Mouse (Mus musculus) cerebellum, postnatal 36 days (tissue): ENCODE data around the gene Coro1b.
A peak's percentile ranks its signal among the peaks of the same experiment; 100 is the strongest.

Experiments used
- DNase-seq, 2 experiments: peaks; one replicate each; pipeline ENCODE4 v3.0.0; 2021 to 2022; ENCODE audit warnings: mixed read lengths in 2 of 2

The Coro1b gene

DNA sequence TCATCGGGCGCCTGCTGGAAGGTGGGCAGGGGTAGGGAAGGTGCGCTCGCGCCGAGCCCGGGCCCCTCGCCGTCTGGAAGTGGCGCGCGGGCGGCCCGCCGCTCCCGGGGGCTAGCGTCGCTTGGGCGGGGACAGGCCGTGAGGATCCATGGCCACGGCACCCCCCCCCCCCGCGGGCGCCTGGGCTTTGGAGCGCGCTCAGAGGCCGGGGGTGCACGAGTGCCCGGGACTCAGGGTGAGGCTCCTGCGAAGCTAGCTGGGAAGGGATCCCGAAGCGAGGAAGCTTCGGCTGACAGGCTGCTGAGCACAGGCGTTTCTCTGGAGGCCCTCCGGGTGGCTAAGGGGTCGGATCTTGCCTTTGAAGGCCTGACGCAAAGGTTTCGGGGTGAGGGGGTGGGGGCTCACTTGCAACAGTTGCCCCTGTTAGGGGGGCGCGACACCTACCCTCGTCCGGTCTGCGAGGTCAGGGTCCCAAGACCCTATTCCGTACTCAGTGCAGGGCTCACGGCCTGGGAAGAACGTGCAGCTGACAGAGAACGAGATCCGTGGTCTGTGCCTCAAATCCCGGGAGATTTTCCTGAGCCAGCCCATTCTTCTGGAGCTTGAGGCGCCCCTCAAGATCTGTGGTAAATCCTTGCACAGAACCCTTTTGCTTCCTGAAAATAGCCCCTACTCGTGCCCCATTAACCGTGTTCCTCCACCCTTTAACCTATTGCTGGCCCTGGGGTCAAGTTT is 44.0 kb downstream of the Coro1b start:
- no peak for DNase-seq

DNA sequence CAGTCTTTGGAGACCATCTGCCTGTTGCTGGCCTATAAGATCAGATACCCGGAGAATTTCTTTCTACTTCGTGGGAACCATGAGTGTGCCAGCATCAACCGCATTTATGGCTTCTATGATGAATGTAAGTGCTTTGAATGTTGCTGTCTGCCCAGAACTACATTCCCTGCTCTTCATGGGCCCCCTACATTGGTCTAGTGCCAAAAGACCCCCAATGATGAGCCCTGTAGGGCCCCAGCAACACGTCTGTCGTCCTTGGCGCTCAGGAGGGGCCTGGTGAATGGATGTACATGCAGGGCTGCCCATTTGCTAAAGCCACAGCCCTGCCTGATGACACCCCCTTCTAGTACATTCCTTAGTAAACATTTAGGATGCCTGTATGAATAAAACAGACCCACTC is 44.7 kb downstream of the Coro1b start:
- no peak for DNase-seq

DNA sequence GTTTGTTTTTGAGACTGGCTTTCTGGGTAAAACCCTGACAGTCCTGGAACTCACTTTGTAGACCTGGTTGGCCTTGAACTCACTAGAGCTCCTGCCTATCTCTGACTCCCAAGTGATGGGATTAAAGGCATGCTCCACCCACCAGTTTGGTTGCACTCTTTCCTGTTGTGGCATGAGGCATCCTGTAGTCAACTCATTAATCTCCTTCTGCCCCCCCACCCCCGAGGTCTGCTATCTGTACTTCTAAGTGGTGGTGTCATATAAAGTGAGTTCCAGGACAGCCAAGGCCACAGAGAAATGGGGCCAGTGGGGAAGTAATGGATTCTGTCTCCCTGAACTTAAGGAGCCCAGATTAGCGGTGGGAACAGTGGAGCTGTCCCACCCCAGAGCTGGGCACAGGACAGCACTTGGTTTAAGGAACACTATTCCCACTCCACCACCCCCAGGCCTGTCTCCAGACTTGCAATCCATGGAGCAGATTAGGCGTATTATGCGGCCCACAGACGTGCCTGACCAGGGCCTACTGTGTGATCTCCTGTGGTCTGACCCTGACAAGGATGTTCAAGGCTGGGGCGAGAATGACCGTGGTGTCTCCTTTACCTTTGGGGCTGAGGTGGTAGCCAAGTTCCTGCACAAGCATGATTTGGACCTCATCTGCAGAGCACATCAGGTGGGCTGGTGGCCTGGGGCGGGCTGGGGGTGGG is 45.8 kb downstream of the Coro1b start:
- no peak for DNase-seq

DNA sequence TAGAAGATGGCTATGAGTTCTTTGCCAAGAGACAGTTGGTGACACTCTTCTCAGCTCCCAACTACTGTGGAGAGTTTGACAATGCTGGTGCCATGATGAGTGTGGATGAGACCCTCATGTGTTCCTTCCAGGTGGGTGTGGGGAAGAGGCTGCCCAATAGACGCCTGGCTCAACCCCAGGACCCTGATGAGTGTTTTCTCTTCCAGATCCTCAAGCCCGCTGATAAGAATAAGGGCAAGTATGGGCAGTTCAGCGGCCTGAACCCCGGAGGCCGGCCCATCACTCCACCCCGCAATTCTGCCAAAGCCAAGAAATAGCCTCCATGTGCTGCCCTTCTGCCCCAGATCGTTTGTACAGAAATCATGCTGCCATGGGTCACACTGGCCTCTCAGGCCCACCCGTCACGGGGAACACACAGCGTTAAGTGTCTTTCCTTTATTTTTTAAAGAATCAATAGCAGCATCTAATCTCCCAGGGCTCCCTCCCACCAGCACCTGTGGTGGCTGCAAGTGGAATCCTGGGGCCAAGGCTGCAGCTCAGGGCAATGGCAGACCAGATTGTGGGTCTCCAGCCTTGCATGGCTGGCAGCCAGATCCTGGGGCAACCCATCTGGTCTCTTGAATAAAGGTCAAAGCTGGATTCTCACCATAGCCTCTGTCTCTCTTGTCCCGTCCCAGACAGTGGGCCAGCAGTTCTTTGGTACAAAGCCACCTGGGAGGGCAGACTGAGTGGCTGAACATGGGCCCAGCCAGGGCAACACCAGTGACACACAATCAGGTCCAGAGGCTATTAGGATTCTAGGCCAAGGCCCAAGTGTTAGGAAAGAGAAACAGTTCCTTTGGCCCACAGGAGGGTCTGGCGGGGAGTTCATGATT is 46.6 kb downstream of the Coro1b start:
- DNase-seq: peak; percentile 88

DNA sequence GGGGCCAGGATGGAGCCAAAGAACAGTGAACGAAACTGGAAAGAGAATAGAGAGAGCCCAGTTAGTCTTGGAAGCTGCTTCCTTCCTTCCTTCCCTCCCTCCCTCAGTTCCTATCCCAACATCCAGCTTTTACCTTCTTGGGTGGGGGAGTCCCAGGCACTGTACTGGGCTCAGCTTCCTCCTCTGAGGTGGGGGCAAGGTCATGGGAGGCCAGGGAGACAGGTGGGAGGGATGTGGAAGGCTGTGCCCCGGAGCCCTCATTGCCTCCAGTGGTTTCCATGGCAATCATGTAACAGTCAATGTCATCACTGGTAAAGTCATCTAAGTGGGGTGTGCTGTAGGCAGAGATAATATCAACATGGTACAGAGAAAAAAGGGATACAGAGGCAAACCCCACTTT is 47.6 kb downstream of the Coro1b start:
- no peak for DNase-seq

DNA sequence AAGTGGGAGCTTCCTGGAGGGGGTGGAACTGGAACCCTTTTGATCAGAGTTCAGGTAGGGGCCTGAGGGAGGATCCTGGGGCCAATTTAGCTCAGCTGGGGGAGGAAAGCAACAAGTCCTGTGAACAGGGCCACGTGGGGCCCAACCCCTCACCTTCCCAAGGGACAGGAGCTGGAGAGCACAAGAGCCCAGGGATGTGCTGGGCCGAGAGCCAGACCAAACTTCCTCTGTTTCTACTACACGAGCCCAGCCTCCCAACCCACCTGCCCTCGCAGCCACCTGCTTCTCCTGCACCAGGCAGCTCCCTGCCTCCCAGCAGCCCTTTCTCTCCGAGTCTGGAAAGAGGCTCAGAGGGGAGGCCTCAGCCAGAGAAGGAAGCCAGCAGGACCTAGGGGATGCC is 48.1 kb downstream of the Coro1b start:
- no peak for DNase-seq

DNA sequence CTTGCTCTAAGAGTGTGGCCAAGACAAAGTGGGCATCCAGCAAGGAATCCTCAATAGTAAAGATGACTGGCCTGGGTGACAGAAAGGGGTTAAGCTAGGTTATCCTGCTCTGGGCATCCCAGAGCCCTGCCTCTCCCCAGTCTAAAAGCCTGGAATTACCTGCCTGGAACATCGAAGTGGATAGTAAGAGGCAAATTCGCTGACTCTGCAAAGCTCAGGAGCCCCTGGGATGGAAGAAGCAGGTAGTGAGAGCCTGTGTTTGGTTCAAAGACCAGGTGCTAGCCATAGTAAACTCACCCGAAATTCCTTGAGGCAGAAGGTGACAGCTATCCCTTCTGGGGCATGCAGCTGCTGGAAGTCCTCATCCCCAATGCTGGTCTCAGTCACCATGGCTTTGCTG is 48.8 kb downstream of the Coro1b start:
- DNase-seq: no peak

DNA sequence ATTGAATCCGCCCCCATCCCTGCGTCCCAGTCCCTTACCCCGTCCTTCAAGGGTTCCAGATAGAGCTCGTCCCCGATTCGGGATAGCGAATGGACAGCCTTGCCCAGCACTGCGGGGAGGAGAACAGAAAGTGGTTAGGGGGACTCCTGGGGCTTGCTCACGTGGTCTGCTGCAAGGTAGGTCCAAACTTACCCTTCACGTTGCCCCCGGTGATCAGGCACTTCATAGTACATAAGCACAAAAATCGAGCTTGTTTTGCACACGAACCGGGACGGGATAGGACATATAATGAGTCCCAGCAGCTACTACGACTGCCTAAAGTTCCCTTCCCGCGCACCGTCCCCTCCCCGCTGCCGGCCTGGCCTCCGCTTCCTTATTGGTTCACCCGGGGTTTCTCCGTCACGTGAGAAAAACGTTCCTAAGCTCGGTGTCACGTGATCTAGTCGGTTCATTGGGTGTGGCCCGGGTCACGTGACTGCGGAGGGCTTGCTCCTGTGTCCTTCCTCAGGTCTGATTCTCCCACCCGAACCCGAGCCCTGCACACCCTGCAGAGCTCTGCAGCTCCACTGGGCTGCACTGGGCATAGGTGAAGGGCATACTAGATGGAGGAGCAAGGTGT is 53.0 kb downstream of the Coro1b start, which contains the start of gene Rad9a:
Rad9a (minus strand) TSS at position 372 of the 619 bp plus-strand sequence.
- DNase-seq: peak; percentile 95 to 96

DNA sequence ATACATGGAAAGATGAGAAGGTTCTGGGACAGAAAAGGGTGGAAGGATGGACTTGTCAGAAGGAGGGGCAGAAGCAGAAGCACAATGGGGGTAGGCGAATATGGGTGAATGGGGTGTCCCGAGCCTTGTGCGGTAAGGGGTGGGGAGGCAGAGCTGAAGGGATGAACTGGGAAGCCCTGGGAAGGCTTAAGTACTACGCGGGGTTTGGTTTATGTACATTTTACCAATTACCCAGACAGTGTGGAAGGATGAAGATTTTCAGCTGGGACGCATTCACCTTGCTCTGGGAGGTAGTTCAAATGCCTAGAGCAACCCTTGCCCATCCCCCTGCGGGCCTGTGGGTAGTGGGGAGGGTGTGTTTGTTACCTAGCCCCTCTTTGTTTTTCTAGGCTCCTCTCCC is 53.7 kb downstream of the Coro1b start:
- no peak for DNase-seq

DNA sequence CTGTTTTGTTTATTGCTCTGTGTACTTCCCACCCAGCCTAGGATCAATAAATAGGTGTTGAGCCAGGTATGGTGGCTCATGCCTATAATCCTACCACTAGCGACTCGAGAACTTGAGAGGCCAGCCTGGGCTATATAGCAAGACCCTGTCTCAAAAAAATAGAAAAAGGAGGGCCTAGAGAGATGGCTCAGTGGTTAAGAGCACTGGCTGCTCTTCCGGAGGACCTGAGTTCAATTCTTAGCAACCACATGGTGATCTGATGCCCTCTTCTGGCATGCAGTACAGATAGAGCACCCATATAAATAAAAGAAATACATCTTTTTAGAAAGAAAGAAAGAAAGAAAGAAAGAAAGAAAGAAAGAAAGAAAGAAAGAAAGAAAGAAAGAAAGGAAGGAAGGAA is 54.7 kb downstream of the Coro1b start:
- DNase-seq: no peak
